Mouse (Mus musculus) embryo, embryonic 11 days (tissue): ENCODE data around the gene Aim2.
A peak's percentile ranks its signal among the peaks of the same experiment; 100 is the strongest.
"Not testable (repeated sequence)": the region's sequence is repeated elsewhere in the genome, so short reads cannot be mapped to it uniquely, and the experiment has no call there.

Source experiments
- DNase-seq: peaks from one replicate; pipeline ENCODE4 v3.0.0-alpha.2; 2015

Aim2 gene

DNA sequence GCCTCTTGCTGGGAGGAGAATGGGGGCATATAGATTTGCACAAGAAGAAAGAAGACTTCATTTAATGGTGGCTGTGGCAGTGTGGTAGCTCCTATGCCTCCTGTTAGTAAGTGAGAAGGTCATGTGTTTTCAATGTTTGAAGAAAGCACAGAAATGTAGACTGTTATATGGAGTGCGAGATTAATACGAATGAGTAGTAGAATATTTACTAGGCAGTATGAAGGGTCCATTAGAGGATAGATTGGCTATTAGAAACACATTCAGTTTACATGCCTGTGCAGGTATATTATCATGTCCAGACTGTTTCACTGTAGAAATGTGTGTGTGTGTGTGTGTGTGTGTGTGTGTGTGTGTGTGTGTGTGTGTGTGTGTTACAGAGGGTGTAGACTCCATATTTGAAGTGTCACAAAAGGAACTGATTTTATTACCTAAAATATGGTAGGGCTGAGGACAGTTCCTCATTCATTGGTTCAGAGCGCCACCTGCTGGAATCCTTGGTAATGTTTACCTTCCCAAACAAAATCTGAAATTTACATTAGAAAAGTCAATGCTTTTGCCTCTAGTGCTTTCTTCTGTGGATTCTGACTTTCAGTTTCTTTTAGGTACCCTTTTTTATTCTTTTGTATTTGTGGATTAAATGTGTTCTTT, 47.8 kb downstream of the Aim2 start:
- peak; percentile 85 for DNase-seq

DNA sequence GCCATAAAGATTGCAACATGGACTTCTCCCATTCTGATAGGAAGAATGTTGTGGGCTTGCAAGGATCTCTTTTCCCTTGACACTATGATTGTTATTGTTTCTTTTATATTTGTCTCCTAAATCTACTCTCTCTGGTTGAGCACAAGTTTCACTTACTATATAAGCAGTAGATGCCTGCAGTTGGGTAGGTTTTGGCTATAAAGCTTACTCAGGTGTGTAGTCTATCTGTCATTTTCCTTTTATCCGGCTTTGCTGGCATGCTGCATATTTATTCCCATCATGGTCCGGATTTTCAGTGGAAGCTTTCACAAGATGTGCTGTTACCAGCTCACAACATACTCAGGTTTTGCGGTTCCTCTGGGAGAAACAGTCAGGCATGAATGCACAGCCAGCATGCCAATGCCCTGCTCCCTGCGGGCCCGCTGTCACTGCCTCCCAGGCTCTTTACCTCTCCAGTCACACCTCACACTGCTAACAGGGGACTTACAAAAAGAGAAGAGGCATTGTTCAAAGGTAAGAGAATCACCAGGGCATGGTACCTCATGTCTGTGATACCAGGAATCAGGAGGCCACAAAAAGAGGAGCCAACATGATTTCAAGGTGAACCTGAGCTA, 54.1 kb downstream of the Aim2 start:
- no peak for DNase-seq

DNA sequence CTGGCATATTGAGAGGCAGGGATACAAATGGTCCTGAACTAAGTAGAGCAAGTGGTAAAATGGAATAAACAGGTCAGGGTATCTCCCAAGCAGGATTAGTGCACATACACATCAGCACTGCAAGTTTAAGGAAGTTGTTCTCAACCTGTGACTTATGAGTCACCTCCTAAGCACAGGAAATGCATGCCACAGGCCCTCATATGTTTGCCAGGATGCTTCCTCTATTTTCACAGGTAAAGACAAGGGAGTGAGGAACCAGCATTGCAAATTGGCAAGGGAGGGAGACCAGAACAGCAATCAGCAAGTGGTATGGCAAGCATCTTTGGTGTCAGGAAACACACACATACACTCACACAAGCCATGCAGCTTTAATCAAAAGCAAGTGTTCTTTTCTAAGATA, 58.4 kb downstream of the Aim2 start:
- no peak for DNase-seq

DNA sequence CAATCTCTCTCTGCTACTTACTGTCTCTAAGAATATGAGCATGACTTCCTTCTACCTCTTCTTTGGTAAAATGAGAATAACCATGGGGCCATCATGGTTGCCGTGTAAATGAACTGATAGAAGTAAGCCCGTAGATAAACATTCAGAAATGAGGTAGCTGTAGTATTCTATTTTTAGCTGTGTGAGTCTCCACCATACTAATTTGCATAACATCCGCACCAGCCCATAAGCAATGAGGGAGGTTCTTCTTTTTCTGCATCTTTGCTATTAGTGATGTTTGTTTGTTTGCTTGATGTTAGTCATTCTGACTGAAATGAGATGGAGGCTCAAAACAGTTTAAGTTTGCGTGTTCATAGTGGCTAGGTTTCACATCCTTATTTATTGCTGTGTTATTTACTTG, 61.2 kb downstream of the Aim2 start:
- DNase-seq: no peak

DNA sequence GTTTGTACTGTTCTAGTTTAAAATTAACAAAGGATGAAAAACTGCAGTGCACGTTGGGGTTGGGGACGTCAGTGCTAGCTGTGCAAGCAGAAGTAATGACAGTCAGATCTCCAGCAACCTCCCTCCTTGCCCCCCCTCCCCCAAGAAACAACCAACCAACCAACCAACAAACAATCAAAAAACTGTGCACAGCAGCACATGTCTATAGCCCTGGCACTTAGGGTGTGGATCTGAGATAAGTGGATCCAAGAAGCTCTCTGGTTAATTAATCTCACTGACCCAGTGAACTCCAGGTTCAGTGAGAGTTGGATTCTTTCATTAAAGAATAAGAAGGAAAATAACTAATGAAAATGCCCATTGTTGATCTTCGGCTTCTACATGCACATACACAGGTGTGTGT, 64.0 kb downstream of the Aim2 start:
- no peak for DNase-seq

DNA sequence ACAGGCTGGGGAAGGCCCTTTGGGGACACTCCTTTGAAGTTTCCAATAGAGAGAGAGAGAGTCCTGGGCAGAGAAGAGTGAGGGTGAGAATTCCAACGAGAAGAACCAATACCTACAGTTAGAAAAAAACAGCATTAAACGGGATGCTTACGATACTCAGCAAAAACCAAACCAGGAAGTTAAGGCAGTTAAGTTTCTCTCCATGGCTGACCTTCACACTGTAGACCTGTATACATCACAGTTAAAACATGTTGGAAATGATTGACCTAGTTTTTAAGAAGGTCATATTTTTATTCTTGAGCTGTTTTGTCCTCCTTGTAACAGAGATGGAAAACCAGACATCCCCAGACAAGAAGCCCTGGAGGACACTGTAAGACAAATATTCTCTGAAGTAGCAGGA, 67.8 kb downstream of the Aim2 start:
- no peak for DNase-seq

DNA sequence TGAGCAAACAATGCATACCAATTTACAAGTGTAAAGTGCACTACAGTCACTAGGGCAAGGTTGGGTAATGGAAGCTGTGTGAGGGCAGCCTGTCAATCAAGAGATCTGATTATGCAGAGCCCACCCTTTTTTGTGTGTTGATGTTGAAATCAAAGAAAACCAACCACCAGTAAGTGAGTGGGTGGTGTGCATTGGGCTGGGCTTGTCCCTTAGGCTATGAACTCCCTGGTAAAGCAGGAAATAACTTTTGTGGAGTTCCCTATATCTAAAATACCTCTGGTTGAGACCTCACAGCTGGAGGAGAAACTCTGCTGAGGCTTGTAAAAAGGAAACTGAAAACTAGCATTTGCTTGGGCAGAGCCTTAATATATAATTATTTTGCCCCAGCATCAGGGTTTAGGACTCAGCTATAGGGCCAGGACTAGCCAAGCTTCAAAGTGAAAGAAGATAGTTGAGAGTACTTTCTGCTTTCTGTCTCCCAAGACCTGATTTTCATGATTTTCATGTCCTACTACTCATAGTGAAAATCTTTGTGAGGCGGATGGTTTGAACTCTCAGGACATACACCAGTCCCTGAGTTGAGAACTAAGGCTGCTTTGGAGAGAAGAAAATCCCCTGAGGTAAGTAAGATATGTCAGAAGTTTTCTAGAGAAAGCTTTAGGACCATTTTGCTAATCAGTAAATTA, 68.4 kb downstream of the Aim2 start:
- DNase-seq: no peak

DNA sequence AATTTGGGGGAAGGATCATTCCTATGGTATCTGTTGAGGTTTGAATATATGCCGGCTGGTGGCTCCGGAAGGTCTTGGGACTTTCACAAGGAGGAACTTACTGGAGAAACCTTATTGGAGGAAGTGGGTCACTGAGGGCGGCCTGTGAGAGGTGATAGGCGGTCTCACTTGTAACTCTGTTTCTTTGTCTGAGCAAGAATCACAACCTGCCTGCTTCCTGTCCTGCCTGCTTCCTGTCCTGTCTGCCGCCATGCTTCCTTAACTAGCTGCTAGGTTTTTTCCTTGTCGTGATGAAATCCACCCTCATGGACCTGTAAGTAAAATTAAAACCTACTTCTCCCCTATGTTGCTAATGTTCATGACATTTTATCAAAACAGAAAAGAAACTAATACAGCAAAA, 69.7 kb downstream of the Aim2 start:
- no peak for DNase-seq

DNA sequence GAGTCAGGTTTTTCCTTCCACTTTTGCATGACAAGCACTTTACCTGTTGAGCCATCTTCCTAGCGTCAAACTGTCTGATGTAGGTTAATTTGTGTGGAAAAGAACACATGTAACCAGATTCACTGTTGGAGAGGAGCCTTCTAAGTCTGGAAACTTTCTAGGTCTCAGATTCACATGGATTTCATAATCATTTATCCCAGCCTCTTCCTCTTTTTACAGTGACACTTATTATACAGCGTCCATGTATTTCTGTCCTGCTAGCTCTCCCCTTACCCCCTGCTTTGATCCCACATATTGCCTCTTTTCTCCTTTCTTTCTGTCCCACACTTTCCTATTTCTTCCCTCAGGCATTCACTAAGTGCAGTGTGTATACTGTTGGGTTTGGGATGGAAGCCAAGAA, 75.7 kb downstream of the Aim2 start:
- DNase-seq: no peak

DNA sequence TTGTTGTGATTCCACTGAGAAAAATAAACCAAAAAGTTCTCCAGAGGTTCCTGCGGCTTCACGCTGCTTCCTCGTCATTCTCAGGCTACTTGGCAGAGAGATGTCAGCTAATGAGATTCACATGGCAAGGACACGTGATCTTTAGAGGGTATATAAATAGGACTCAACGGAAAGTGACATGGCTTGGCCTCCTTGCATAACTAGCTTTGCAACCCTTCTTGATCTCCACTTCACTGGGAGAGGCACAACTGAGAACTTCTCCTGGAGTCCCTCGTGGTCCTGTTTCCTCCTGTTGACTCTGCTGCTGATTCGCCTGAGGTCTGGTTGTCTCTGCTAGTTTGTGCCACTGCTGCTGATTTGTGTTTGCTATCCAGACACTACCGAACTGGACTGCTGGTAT, 76.7 kb downstream of the Aim2 start:
- DNase-seq: no peak

DNA sequence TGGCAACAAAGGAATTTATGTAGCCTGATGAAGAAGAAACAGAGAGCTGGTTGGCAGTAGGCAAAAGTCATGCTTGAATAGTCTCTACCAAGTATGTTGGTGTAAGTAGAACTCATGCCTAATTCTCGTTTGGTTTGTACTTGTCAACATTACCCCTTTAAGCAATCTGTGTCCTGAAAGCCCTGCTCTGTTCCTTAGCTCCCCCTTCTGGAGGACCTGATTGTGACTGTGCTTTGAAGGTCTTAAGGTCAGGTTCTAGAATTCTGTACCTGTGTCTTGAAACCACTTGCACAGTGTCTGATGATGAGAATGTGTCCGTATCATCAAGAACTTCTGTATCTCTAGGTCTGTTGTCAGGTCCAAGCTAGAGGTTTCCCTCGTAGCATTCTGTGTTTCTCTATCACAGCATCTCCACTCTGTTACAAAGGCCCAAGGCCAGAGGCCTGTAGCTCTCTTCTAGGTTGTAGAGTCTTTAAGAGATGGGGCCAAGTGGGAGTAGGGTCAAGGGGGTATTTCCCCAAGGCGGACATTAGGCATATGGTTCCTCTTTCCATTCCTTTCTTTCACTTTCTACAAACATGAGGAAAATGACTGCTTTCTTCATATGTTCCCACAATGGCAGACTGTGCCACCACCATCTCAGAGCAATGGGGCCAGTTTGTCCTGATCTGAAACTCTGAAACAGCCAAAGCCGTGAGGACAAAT, 79.5 kb downstream of the Aim2 start:
- DNase-seq: no peak

DNA sequence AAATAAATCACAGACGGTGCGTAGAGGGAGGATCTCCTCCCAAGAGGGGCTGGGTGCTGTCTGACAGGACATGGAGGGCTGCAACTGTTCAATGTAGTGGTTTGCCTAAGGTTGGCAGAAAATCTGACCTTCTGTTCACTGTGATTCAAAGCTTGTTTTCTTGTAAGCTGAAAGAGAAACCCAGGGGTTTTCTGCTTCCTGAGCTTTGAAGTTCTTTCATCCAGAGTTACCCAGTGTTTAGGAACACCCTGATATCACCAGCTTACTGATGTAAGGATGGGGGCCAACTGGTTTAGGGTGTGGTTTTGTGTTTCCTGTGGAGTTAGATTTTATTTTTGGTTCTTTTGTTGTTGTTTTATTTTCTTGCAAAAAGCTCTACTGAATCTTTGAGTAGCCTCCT, 81.7 kb downstream of the Aim2 start:
- DNase-seq: no peak

DNA sequence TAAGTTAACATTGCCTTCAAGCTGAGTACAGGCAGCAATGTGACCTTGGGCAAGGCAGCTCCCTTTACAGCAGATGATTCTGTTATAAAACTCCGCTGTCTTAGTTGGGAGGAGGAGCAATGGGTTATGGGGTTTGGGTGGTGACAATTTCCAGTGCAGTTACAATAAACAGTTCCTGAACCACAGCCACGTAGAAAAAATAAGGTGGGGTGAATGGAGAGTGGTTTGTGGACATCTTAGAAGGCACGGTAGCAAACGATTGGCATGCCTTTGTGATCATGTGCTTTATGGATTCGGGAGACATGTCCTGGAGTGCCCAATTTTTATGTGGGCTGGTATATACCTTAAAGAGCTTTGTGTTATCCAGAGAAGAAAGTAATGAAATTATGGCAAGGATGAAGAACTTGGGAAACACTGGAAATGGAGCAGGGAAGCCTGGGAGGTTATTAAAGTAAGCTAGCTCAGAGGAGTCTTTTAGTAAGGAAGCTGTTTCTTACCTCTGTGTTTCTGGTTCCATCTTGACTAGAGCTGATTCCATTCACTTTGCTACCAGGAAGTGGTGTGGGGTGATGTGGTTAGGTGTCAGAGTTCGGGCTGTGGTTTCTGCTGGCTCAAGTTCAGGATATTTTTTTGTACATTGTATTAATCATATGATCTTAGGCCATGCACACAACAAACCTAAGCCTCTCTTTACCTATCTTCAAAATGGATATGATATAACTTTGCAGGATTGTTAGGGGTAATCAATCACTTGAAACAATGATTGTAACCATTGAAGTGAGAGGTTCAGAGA, 86.7 kb downstream of the Aim2 start:
- DNase-seq: no peak

DNA sequence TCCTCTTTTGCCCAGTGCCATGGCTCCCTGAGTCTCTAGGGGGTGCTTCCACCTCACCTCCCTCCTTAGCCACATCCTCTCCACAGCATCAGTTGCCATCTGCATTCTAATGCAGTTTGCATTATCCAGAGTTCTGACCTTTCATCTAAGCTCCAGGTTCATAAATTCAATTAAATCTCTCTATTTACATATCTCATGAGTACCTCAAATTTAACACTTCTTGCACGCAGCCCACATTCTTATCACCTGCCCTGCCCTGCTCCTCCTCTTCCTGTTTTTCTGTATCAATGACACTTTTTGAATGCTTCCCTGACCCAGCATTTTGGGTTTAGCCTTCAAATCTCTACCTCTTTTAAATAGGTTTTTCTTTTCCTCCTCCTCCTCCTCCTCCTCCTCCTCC, 90.0 kb downstream of the Aim2 start:
- no peak for DNase-seq

DNA sequence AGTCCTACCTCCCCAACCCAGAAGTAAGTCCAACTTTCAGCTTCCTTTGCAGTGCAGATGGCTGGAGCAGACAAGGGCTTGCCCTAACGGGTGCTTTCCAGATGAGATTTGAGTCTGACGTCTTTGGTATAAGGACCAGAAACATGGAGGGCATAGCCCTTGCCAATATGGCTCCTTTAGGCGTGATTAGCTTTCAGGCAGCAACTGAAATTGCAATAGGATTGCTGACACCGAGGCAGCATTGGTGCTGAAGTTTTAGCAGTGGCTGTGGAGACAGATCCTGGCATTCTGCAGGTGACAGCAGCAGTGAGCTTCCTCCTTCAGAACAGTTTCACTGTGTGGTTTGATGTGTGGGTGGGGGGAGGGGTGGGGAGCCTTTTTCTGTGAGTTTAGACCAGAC, 90.5 kb downstream of the Aim2 start:
- DNase-seq: no peak

DNA sequence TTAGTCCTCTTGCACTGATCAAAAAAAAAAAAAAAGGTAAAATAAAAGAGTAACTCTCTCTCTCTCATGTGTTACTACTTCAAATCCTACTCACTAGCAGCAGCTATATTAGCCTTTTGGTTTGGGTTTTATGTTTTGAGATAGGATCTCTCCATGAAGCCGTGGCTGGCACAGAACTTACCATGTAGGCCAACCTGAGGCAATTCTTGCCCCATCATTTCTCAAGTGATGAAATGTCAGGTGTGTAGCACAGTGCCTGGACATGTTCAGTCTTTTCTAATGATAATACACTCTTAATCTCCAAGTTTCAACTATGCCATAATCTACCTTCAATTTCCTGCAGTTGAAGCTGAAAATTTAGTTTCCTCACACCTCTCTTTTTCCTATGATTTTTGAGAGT, 92.4 kb downstream of the Aim2 start:
- DNase-seq: no peak

DNA sequence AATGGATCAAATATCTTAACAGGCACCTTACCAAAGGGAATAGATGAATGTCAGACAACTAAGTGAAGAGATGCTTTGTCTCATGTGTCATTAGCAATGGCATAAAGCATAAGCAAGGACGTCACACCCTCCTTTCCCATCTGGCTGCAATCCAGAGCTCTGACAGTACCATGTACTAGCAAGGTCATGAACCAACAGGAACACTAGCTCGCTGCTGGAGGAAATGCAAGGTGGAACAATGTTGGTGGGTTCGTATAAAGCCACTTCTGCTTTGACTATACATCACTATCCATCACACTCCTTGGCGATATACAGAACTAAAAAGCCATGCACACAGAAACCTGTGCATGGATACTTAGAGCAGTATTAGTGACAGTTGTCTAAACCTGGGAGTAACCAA, 96.4 kb downstream of the Aim2 start:
- DNase-seq: no peak

DNA sequence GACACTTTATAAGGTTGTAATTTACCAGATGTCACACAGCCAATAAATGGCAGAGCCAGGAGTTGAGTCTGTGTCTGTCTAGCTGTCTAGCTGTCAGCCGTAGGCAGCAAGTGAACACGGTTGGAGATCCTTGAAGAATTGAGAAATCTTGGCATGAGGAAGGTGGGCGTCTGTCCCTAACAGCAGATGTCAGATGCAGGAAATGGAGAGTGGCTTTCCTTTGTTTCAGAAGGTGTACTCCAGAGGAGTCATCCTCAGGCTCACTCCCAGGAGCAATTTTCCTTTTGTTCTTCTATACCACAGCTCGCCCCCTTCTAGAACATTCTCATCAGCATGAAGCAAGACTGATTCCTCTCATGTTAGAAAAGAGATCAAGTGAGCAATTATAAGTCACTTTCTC, 99.9 kb downstream of the Aim2 start:
- no peak for DNase-seq

DNA sequence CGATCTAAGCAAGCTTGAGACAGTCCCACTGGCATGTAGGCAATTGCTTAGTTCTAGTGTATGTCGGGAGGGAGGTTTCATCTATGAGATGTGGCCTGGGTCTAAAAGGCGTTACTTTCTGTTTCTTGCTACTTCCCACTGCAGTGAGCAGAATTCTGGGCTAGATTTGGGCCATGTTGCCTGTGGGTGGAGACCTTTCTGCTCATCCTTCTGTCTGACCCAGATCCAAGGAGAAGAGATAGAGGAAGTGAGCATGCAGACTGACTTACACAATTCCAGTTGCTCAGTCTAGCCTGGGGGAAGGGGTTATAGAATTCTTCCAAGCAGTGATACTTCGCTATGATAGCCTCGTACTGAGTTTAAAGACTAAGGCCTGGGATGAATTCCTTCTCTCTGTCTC, 101.0 kb downstream of the Aim2 start:
- no peak for DNase-seq

DNA sequence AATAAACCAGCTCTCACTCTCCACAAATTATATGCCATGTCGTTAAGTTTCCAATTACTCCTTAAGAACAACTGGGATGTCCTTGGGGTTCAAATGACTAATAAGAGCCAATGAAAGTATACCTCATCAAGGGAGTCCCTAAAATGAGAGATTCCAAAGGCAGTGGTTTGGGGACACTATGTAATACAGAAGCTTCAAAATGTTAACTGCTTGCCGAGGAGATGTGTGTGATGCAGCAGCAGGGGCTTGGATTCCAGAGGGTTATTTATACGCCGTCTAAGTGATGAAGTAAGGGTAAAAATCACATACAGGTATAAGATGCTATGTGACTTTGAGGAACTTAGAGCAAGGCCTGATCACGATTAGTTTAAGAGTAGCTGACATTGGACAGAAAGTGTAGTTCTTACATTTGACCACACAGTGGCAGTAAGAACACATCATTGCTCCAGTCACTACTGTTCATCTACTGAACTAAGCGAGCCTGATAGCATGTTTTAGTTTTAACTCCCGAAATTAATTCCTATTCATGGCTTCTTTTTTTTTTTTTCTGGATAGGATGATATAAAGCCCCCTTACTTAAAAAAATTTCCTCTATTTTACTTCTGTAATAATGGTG, 105.6 kb downstream of the Aim2 start:
- DNase-seq: peak; percentile 65

DNA sequence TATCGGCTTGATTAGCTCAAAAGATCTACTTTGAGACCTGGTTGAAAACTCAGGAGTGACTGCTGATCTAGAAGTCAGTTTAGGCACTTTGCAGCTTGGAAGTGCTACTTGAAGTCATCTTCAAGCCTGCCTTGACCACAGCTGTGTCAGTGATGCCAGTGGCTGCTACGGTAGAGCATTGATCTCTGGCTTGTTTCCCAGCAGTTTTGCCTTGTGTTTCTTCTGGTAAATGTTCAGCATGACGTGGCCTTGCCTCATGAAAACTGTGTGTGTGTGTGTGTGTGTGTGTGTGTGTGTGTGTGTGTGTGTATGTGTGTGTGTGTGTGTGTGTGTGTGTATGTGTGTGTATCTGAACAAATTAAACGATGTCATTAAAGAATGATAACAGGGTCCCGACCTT, 106.1 kb downstream of the Aim2 start:
- DNase-seq: no peak

DNA sequence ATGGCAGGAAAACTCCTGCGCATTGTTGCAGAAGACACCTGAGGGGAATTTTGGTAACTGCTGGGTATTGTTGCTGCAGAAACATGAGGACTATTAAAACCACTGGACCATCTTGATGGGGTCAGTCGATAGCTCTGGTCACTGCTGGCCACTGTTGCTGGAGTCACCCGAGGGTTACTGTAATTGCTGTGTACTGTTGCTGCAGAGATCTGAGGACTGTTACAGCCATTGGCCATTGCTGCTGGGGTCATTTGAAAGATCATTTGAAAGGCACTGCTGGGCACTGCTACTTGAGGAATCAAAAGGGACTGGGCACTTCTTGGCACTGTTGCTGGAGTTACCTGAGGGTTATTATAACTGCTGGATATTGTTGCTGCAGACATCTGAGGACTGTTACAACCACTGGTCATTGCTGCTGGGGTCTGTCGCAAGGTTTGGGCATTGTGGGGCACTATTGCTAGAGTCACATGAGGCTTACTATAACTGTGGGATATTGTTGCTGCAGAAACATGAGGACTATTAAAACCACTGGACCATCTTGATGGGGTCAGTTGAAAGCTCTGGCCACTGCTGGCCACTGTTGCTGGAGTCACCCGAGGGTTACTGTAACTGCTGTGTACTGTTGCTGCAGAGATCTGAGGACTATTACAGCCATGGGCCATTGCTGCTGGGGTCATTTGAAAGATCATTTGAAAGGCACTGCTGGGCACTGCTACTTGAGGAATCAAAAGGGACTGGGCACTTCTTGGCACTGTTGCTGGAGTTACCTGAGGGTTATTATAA, 129.9 kb downstream of the Aim2 start:
- DNase-seq: not testable (repeated sequence)
